Mouse (Mus musculus) neutrophil, adult 5-6 weeks (primary cell): ENCODE measurements at regions not wholly inside any gene's neighbourhood (a gene's known extent, or its start where the extent isn't known, plus 50 kb on each side); places are given as distances from the start of the nearest gene placed in this dataset.

Experiments
- ATAC-seq: fragments of 151-379, 151-347 bp; 2 replicates; pipeline ENCODE4 v1.8.0; 2017; ENCODE audit warnings: mild to moderate bottlenecking, moderate TSS enrichment; ENCODE audit not compliant: insufficient number of reproducible peaks, poor library complexity, low FRiP score, severe bottlenecking; ENCODE audit errors: extremely low read depth

DNA sequence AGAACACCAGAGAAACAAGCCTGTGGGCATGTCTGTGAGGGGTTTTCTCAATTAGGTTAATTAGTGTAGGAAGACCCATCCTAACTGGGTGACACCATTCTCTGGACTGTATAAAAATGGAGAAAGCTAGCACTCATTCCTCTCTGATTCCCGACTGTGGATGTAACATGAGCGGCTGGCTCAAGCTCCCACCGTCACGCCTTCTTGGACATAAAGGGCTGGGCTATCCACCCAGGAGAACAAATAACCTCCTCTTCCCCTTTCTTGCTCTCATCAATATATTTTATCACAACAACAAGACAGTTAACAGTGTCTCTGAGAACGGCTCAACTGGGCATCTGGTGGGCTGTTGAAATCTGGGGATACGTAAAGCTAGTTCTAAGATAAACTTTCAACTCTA is 62.4 kb upstream of the Klf4 start:
- no peak for ATAC-seq

DNA sequence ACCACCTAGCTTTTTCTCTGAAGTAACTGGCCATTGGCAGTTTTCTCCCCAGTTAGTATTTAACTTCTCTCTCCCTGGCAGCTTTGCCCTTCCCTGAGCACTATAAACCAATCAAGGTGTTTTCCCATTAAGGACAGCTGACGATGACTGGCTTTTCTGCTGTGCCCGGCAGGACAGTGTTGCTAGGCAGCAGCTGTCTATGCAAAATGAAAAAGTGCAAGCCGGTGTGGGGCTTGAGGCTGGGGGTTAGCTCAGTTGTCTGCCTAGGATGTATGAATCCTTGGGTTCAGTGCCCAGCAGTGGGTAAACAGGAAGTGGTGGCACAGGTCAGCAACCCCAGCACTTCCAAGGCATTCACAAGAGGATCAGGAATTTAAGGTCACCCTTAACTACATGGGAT is 60.9 kb upstream of the Klf4 start:
- ATAC-seq = no peak

DNA sequence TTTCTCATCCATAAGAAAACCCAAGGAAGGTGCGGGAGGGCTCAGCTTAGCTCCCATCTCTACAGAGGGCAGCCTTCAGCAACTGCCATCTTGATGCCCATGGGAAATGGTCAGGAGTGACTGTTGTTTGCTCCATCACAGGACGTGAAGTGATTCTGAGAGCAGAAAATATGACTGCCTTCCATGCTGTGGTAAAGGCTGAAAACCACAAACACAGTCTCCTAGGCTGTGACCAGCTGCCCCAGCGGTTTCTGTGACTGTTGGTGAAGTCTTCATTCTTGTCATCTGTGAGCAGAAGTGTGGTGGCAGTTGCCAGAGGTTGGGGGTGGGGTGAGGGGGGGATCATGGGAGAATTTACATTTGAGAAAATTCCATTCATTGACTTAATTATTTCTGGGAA is 53.9 kb upstream of the Klf4 start:
- ATAC-seq = no peak

DNA sequence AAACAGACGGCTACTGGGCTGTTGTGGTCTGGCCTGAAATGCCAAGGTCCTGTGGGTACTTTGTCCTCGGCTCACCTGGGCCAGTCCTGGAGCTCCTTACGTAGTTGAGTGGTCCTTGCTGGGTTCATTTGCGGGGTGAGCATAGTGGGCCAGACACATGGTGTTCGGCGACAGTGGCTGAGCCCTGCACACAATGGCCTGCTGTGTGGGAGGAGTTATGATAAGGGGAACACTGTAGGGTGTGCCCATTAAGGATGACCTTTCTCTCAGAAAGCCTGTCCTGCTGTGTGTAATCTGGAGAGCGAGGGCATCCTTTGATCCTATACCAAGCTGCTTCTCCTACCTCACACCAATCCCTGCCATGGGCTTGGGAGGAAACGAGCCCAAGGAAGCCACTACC is 51.3 kb upstream of the Klf4 start:
- ATAC-seq = no peak
